Mouse (Mus musculus): ENCODE measurements at regions not wholly inside any gene's neighbourhood (a gene's known extent, or its start where the extent isn't known, plus 50 kb on each side); places are given as distances from the start of the nearest gene placed in this dataset.

- Histone ChIP-seq H3K4me1 (ENCODE audit: control insufficient read depth, insufficient read depth, low read length) (no peaks in the 10 kb centered on the region; the same call in 1 of the 2 replicates), H3K36me3 (ENCODE audit: control insufficient read depth, insufficient read depth, low read length) (no peaks in the 10 kb centered on the region), H3K27me3 (replicated peaks; ENCODE audit: control insufficient read depth, insufficient read depth, low read length) (no peaks in the 10 kb centered on the region), H3K4me3 (ENCODE audit: insufficient read depth, low read depth, low read length) (no peak overlapping the region), H3K27ac (ENCODE audit: insufficient read depth, low read depth, low read length) (no peak overlapping the region)
- DNase-seq: no peak
- no peak for TF ChIP-seq CTCF (conservative IDR thresholded peaks at IDR 0.05; ENCODE audit: insufficient read depth, insufficient read length, low read depth, low read length)
- TF ChIP-seq POLR2A (IDR thresholded peaks at IDR 0.05; ENCODE audit: low read depth, low read length): no peak
- WGBS: 77% methylated on average over 6 of the region's 6 CpGs
Observed at GRCm38 (mm10) chr3:121604737-121605136, 65.8 kb upstream of the 4930432M17Rik start.

- Histone ChIP-seq H3K36me3 (ENCODE audit: control insufficient read depth, insufficient read depth, low read length) (no peaks in the 10 kb centered on the region), H3K4me3 (ENCODE audit: insufficient read depth, low read depth, low read length) (no peak overlapping the region), H3K4me1 (ENCODE audit: control insufficient read depth, insufficient read depth, low read length) (no peaks in the 10 kb centered on the region; the same call in 1 of the 2 replicates), H3K27me3 (replicated peaks; ENCODE audit: control insufficient read depth, insufficient read depth, low read length) (no peaks in the 10 kb centered on the region), H3K27ac (ENCODE audit: insufficient read depth, low read depth, low read length) (no peak overlapping the region)
- no peak for TF ChIP-seq POLR2A (IDR thresholded peaks at IDR 0.05; ENCODE audit: low read depth, low read length)
- no peak for TF ChIP-seq CTCF (conservative IDR thresholded peaks at IDR 0.05; ENCODE audit: insufficient read depth, insufficient read length, low read depth, low read length)
- DNase-seq: no peak
- 90% methylated on average over 9 of the region's 9 CpGs for WGBS
Observed at GRCm38 (mm10) chr3:121604081-121604480, 66.5 kb upstream of the 4930432M17Rik start.

GRCm38 (mm10) chr3:121602826-121603370, 67.7 kb upstream of the 4930432M17Rik start:
- no peak overlapping the region for H3K27ac ChIP-seq (ENCODE audit: insufficient read depth, low read depth, low read length)

GRCm38 (mm10) chr3:121602082-121602561, 68.4 kb upstream of the 4930432M17Rik start:
- TF ChIP-seq CTCF (conservative IDR thresholded peaks at IDR 0.05; ENCODE audit: insufficient read depth, insufficient read length, low read depth, low read length): no peak
- no peak for TF ChIP-seq POLR2A (IDR thresholded peaks at IDR 0.05; ENCODE audit: low read depth, low read length)
- H3K4me1 ChIP-seq (ENCODE audit: control insufficient read depth, insufficient read depth, low read length): no peaks in the 10 kb centered on the region; the same call in 1 of the 2 replicates
- no peaks in the 10 kb centered on the region for H3K36me3 ChIP-seq (ENCODE audit: control insufficient read depth, insufficient read depth, low read length)
- no peak overlapping the region for H3K4me3 ChIP-seq (ENCODE audit: insufficient read depth, low read depth, low read length)
- peak; percentile 56 for DNase-seq
- H3K27me3 ChIP-seq (replicated peaks; ENCODE audit: control insufficient read depth, insufficient read depth, low read length): no peaks in the 10 kb centered on the region
- H3K27ac ChIP-seq (ENCODE audit: insufficient read depth, low read depth, low read length): no peak overlapping the region; the same call in 1 of the 2 replicates
- 40% methylated on average over 8 of the region's 8 CpGs for WGBS

More at GRCm38 (mm10) chr3:121602826-121603370, 67.7 kb upstream of the 4930432M17Rik start:
- no peaks in the 10 kb centered on the region for H3K36me3 ChIP-seq (ENCODE audit: control insufficient read depth, insufficient read depth, low read length)
- H3K27me3 ChIP-seq (replicated peaks; ENCODE audit: control insufficient read depth, insufficient read depth, low read length): no peaks in the 10 kb centered on the region
- H3K4me3 ChIP-seq (ENCODE audit: insufficient read depth, low read depth, low read length): no peak overlapping the region
- TF ChIP-seq CTCF (conservative IDR thresholded peaks at IDR 0.05; ENCODE audit: insufficient read depth, insufficient read length, low read depth, low read length): no peak
- TF ChIP-seq POLR2A (IDR thresholded peaks at IDR 0.05; ENCODE audit: low read depth, low read length): no peak
- no peaks in the 10 kb centered on the region; the same call in 1 of the 2 replicates for H3K4me1 ChIP-seq (ENCODE audit: control insufficient read depth, insufficient read depth, low read length)
- DNase-seq: no peak
- WGBS: 88% methylated on average over 10 of the region's 10 CpGs

GRCm38 (mm10) chr3:121600841-121601240, 68.6 kb upstream of the Slc44a3 start:
- Histone ChIP-seq H3K4me3 (ENCODE audit: insufficient read depth, low read depth, low read length) (no peak overlapping the region), H3K4me1 (ENCODE audit: control insufficient read depth, insufficient read depth, low read length) (no peaks in the 10 kb centered on the region; the same call in 1 of the 2 replicates), H3K27me3 (replicated peaks; ENCODE audit: control insufficient read depth, insufficient read depth, low read length) (no peaks in the 10 kb centered on the region), H3K36me3 (ENCODE audit: control insufficient read depth, insufficient read depth, low read length) (no peaks in the 10 kb centered on the region), H3K27ac (ENCODE audit: insufficient read depth, low read depth, low read length) (no peak overlapping the region)
- 88% methylated on average over 10 of the region's 10 CpGs for WGBS
- no peak for TF ChIP-seq CTCF (conservative IDR thresholded peaks at IDR 0.05; ENCODE audit: insufficient read depth, insufficient read length, low read depth, low read length)
- no peak for TF ChIP-seq POLR2A (IDR thresholded peaks at IDR 0.05; ENCODE audit: low read depth, low read length)
- DNase-seq: no peak

GRCm38 (mm10) chr3:121600388-121600787, 68.2 kb upstream of the Slc44a3 start:
- Histone ChIP-seq H3K4me3 (ENCODE audit: insufficient read depth, low read depth, low read length) (no peak overlapping the region), H3K27ac (ENCODE audit: insufficient read depth, low read depth, low read length) (no peak overlapping the region), H3K4me1 (ENCODE audit: control insufficient read depth, insufficient read depth, low read length) (no peaks in the 10 kb centered on the region; the same call in 1 of the 2 replicates), H3K27me3 (replicated peaks; ENCODE audit: control insufficient read depth, insufficient read depth, low read length) (no peaks in the 10 kb centered on the region), H3K36me3 (ENCODE audit: control insufficient read depth, insufficient read depth, low read length) (no peaks in the 10 kb centered on the region)
- WGBS: 94% methylated on average over 4 of the region's 4 CpGs
- DNase-seq: no peak
- no peak for TF ChIP-seq POLR2A (IDR thresholded peaks at IDR 0.05; ENCODE audit: low read depth, low read length)
- no peak for TF ChIP-seq CTCF (conservative IDR thresholded peaks at IDR 0.05; ENCODE audit: insufficient read depth, insufficient read length, low read depth, low read length)

GRCm38 (mm10) chr3:121597988-121598387, 65.8 kb upstream of the Slc44a3 start:
- H3K36me3 ChIP-seq (ENCODE audit: control insufficient read depth, insufficient read depth, low read length): no peaks in the 10 kb centered on the region
- WGBS: 75% methylated on average over 4 of the region's 4 CpGs
- H3K27ac ChIP-seq (ENCODE audit: insufficient read depth, low read depth, low read length): no peak overlapping the region
- no peak overlapping the region for H3K4me3 ChIP-seq (ENCODE audit: insufficient read depth, low read depth, low read length)
- no peak for DNase-seq
- no peaks in the 10 kb centered on the region; the same call in 1 of the 2 replicates for H3K4me1 ChIP-seq (ENCODE audit: control insufficient read depth, insufficient read depth, low read length)
- no peaks in the 10 kb centered on the region for H3K27me3 ChIP-seq (replicated peaks; ENCODE audit: control insufficient read depth, insufficient read depth, low read length)
- TF ChIP-seq POLR2A (IDR thresholded peaks at IDR 0.05; ENCODE audit: low read depth, low read length): no peak
- TF ChIP-seq CTCF (conservative IDR thresholded peaks at IDR 0.05; ENCODE audit: insufficient read depth, insufficient read length, low read depth, low read length): no peak

Data from kidney, adult 2 months (tissue).